Mouse (Mus musculus) MEL (cell line): Measurements from ENCODE around the gene Enpp4.

ENCODE experiments used
- CTCF ChIP-seq, 3 experiments: IDR thresholded peaks in 2 of 3; conservative IDR thresholded peaks in 1 of 3; 2 replicates each; pipeline ENCODE4 v1.5.1; 2011 to 2012; ENCODE audit warnings: low read length in 3 of 3, low read depth in 2 of 3, mild to moderate bottlenecking in 2 of 3, improper control_type of control experiment in 1 of 3, inconsistent platforms in 1 of 3, mixed read lengths in 1 of 3, moderate library complexity in 1 of 3; ENCODE audit not compliant: control insufficient read depth in 1 of 3, insufficient read depth in 1 of 3, poor library complexity in 1 of 3, severe bottlenecking in 1 of 3
- ELF1 ChIP-seq: IDR thresholded peaks from 2 replicates; pipeline ENCODE4 v1.6.1; 2014; ENCODE audit warnings: low read depth, mild to moderate bottlenecking, inconsistent platforms, low read length, improper control_type of control experiment, moderate library complexity
- EP300 ChIP-seq, 2 experiments: IDR thresholded peaks; 2 replicates each; pipeline ENCODE4 v1.6.1; 2011; ENCODE audit warnings: improper control_type of control experiment in 2 of 2, low read length in 2 of 2, low read depth in 1 of 2, mild to moderate bottlenecking in 1 of 2
- ETS1 ChIP-seq: IDR thresholded peaks from 2 replicates; pipeline ENCODE4 v1.6.1; 2012; ENCODE audit warnings: low read depth, mild to moderate bottlenecking, inconsistent platforms, low read length, improper control_type of control experiment, moderate library complexity
- GATA1 ChIP-seq: IDR thresholded peaks from 2 replicates; pipeline ENCODE4 v1.6.1; 2011; ENCODE audit warnings: low read depth, low read length, improper control_type of control experiment
- HCFC1 ChIP-seq: IDR thresholded peaks from 2 replicates; pipeline ENCODE4 v1.6.1; 2012; ENCODE audit warnings: low read depth, mild to moderate bottlenecking, inconsistent platforms, low read length, improper control_type of control experiment, moderate library complexity
- MAX ChIP-seq: IDR thresholded peaks from 2 replicates; pipeline ENCODE4 v1.6.1; 2011; ENCODE audit warnings: low read length, improper control_type of control experiment
- POLR2A ChIP-seq, 2 experiments: IDR thresholded peaks; 2 replicates each; pipeline ENCODE4 v1.6.1; 2011 to 2012; ENCODE audit warnings: low read length in 2 of 2, mild to moderate bottlenecking in 2 of 2, control low read depth in 1 of 2, improper control_type of control experiment in 1 of 2, low read depth in 1 of 2, moderate library complexity in 1 of 2; ENCODE audit not compliant: control insufficient read depth in 1 of 2, insufficient read depth in 1 of 2, poor library complexity in 1 of 2
- TAL1 ChIP-seq: IDR thresholded peaks from 2 replicates; pipeline ENCODE4 v1.6.1; 2012; ENCODE audit warnings: mild to moderate bottlenecking, inconsistent platforms, low read length, moderate library complexity, mixed read lengths
- TBP ChIP-seq: IDR thresholded peaks from 2 replicates; pipeline ENCODE4 v1.8.0; 2011; ENCODE audit warnings: low read depth, low read length, improper control_type of control experiment
- USF2 ChIP-seq, 2 experiments: IDR thresholded peaks; 2 replicates each; pipeline ENCODE4 v1.6.1; 2011 to 2012; ENCODE audit warnings: improper control_type of control experiment in 2 of 2, low read length in 2 of 2, borderline replicate concordance in 1 of 2, inconsistent platforms in 1 of 2, low read depth in 1 of 2, mild to moderate bottlenecking in 1 of 2; ENCODE audit not compliant: insufficient read depth in 1 of 2
- ZKSCAN1 ChIP-seq: IDR thresholded peaks from 2 replicates; pipeline ENCODE4 v1.6.1; 2012; ENCODE audit warnings: low read depth, mild to moderate bottlenecking, inconsistent platforms, low read length, improper control_type of control experiment, moderate library complexity

DNA sequence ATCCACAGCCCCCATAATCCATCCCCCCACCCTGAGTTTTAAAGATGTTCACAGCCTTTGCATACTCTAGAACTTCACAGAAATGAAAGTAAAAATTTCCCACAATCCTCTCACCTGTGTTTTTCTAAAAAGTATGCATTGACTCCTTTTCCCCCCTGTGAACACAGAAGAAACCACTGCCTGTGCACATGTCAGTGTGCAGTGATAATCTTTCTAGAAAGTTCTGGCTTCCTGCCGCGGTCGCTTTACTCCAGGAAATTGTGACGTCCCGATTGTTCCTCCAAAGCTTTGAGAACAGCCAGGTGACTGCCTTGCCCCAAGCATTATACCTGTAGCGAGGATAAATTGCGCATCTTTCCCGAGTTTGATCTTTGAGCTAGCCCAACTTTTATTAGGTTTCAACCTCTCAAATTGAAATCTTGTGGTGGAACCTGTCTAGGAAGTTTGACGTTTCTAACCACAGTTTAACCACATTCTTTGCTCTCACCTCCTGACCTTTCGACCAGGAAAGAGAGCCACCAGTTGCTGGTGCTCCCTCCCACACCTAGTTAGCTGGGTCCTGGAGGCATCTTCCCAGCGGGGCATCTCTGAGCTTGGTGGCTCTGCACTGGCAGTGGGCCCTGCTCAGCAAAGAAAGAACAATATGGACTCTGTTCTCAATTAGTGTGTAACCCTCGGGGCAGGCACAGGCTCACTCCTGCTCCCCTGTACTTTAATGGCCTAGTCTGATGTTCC is 15.9 kb upstream of the Enpp4 start:
- TF ChIP-seq CTCF (IDR thresholded peaks at IDR 0.05 in 2 of 3, conservative IDR thresholded peaks at IDR 0.05 in 1 of 3; ENCODE audit: control insufficient read depth in 1 of 3, insufficient read depth in 1 of 3, low read depth in 2 of 3, low read length in 3 of 3, poor library complexity in 1 of 3, severe bottlenecking in 1 of 3) (no peak), EP300 (IDR thresholded peaks at IDR 0.05; ENCODE audit: low read depth in 1 of 2, low read length in 2 of 2) (no peak), HCFC1 (no peak), POLR2A (IDR thresholded peaks at IDR 0.05; ENCODE audit: control insufficient read depth in 1 of 2, insufficient read depth in 1 of 2, low read depth in 1 of 2, low read length in 2 of 2, poor library complexity in 1 of 2) (no peak), MAX (no peak), TBP (no peak), ETS1 (no peak), GATA1 (no peak), USF2 (IDR thresholded peaks at IDR 0.05; ENCODE audit: borderline replicate concordance in 1 of 2, insufficient read depth in 1 of 2, low read depth in 1 of 2, low read length in 2 of 2) (no peak), ZKSCAN1 (no peak), ELF1 (no peak), TAL1 (no peak)
